Mouse (Mus musculus) lung, adult 2 months (tissue): ENCODE data around the gene Fat3.

Experiments
- CTCF ChIP-seq: fragments of 200-500 bp; IDR thresholded peaks from 2 replicates; pipeline ENCODE4 v1.5.1; 2011; ENCODE audit warnings: mild to moderate bottlenecking, low read length, control low read depth; ENCODE audit not compliant: insufficient read depth
- POLR2A ChIP-seq: fragments of 200-500 bp; IDR thresholded peaks from 2 replicates; pipeline ENCODE4 v1.6.1; 2011; ENCODE audit warnings: low read depth, mild to moderate bottlenecking, control low read depth, low read length, borderline replicate concordance; ENCODE audit errors: extremely low read depth

DNA sequence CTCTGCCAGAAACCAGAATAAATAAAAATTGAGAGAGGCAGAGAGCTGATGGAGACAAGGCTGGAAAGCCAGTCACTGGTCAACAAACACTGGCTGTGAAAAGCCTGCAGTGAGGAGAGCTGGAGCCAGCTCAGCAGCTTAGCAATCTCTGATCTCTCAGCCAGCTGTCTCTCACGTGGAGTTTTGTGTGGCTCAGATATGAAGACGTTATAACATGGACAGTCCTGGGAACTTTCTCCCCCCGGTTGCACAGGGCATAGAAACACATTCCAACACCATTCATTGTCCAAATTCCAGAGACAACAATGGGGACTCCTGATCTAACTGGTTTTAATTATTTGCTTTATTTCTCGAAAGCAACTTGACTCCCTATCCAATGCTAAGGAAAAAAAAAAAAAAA lies 2.2 kb downstream of the Fat3 start:
- no peak for TF ChIP-seq POLR2A
- no peak for TF ChIP-seq CTCF
